Mouse (Mus musculus) liver, adult 2 months (tissue): ENCODE data around the gene Fyb2.

Experiments
- CTCF ChIP-seq: fragments of 200-500 bp; IDR thresholded peaks from 2 replicates; pipeline ENCODE4 v1.5.1; 2011; ENCODE audit warnings: low read depth, low read length, control low read depth
- POLR2A ChIP-seq: fragments of 200-500 bp; IDR thresholded peaks from 2 replicates; pipeline ENCODE4 v1.6.1; 2011; ENCODE audit warnings: low read length, control low read depth; ENCODE audit not compliant: insufficient read depth; ENCODE audit errors: extremely low read depth

DNA sequence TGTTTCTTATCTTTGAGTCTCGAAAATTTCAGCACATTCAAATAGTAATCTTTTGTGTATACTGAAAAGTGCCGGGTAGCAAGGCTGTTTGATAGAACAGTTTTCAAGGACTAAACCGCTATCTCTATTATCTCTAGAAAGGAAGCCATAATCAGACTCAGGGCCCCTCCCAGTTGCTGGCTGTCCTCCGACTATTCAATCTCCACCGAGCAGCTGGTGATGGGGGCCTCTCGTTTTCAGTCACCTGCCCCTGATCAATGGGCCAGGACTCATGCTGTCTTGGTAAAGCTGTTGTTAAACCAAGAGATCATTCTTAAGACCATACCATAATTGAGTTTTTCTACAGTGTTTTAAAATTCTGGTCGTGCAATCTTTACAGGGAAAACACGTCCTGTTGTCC, 90.9 kb downstream of the Fyb2 start:
- TF ChIP-seq CTCF (no peak), POLR2A (no peak)
